Mouse (Mus musculus) intestine, postnatal 0 days (tissue): ENCODE results near the gene Agpat2. TPM values are rescaled to one million over a fixed set of nuclear protein-coding genes. Genes with fewer than 3 reads are reported as not detected.

Experiments
- ATAC-seq: fragments of 200-750 bp; cut with Nextera tagmentation; 2 replicates; pipeline ENCODE4 v1.8.0; 2017; ENCODE audit warnings: mild to moderate bottlenecking, moderate TSS enrichment, moderate library complexity
- H3K27ac ChIP-seq: fragments of 300-500 bp; sonication (generic); 2 replicates; pipeline ENCODE4 v1.5.1; 2014; ENCODE audit warnings: mild to moderate bottlenecking, low read depth, low read length, moderate library complexity
- H3K27me3 ChIP-seq: fragments of 300-500 bp; sonication (generic); replicated peaks from 2 replicates; pipeline ENCODE4 v1.6.1; 2014; ENCODE audit warnings: low read length, mixed read lengths; ENCODE audit not compliant: control insufficient read depth, insufficient read depth
- H3K36me3 ChIP-seq: fragments of 300-500 bp; sonication (generic); 2 replicates; pipeline ENCODE4 v1.6.1; 2014; ENCODE audit warnings: mild to moderate bottlenecking, moderate library complexity; ENCODE audit not compliant: control insufficient read depth, insufficient read depth
- H3K4me1 ChIP-seq: fragments of 300-500 bp; sonication (generic); replicated peaks from 2 replicates; pipeline ENCODE4 v1.6.1; 2014; ENCODE audit warnings: antibody characterized with exemption, low read length, mixed read lengths; ENCODE audit not compliant: control insufficient read depth, insufficient read depth
- H3K4me2 ChIP-seq: fragments of 300-500 bp; sonication (generic); replicated peaks from 2 replicates; pipeline ENCODE4 v1.6.1; 2014; ENCODE audit warnings: low read depth, mild to moderate bottlenecking, moderate library complexity
- H3K4me3 ChIP-seq: fragments of 300-500 bp; sonication (generic); 2 replicates; pipeline ENCODE4 v1.5.1; 2014; ENCODE audit warnings: low read depth, low read length
- H3K9ac ChIP-seq: fragments of 300-500 bp; sonication (generic); 2 replicates; pipeline ENCODE4 v1.6.1; 2014; ENCODE audit warnings: mild to moderate bottlenecking, low read depth, low read length
- H3K9me3 ChIP-seq: fragments of 300-500 bp; sonication (generic); 2 replicates; pipeline ENCODE4 v1.6.1; 2016; ENCODE audit warnings: mixed run types; ENCODE audit not compliant: control insufficient read depth
- CTCF ChIP-seq: sonication (generic); IDR thresholded peaks from 2 replicates; pipeline ENCODE4 v1.5.1; 2016; ENCODE audit warnings: low read depth, mild to moderate bottlenecking, control low read depth, antibody characterized with exemption, moderate library complexity
- WGBS: fragments of 180-500 bp; shearing (Covaris S2); extraction: QIAGEN DNeasy Blood & Tissue Kit; methylation state at CpG from one replicate; pipeline ENCODE4 v1.1.7; 2014; 5-methylcytosine and 5-hydroxymethylcytosine counted together
- polyA plus RNA-seq: library from polyadenylated mRNA; unstranded; fragments of >200 nt; fragmentation: Nextera tagmentation; extraction: Ambion mirVana; gene quantifications from 2 replicates; pipeline ENCODE4 v1.2.1, GENCODE M21; 2015

The Agpat2 gene
- polyA plus RNA-seq, 1 experiment from 2014 or later, result 128 TPM

DNA sequence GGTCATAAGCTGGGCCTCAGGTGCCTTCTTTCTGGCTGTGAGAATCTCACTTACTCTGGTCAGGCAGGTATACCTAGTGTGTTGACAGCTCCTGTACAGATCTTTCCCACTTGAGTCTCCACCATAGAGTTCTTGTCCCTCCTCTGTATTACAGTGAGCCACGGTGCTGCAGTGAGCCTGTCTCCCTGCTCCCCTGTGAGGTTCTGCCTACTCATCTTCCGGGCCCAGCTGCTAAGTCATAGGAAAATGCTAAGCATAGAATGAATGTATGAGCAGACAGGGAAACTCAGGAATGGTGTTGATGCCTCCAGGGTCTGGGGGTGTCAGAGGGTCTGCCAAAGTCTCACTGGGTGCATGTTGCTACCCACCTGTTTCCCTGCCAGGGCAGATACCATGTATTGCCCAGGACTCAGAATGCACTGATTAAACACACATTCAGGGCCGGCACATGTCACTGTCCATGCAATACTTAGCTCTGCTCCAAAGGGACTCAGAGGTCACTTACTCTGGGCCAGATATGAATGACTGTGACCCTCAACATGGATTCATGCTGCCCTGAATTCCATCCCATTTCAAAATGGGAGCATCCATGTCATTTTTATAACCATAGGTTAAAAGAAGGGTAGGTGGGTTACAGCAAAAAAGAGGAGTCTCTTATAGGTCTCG is 11.4 kb upstream of the Agpat2 start:
- ATAC-seq, result no peak
- no peak for TF ChIP-seq CTCF
- Histone ChIP-seq H3K4me1 (no peaks in the 10 kb centered on the region), H3K27me3 (no peaks in the 10 kb centered on the region), H3K4me3 (no peak overlapping the region), H3K4me2 (no peak overlapping the region), H3K27ac (no peak overlapping the region), H3K36me3 (no peaks in the 10 kb centered on the region), H3K9me3 (no peaks in the 10 kb centered on the region), H3K9ac (no peak overlapping the region)
- 76% methylated on average over 4 of the region's 4 CpGs for WGBS

GRCm38 (mm10) chr2:26614903-26615302 is 10.7 kb upstream of the Agpat2 start:
- TF ChIP-seq CTCF, result no peak
- Histone ChIP-seq H3K36me3 (no peaks in the 10 kb centered on the region), H3K4me3 (no peak overlapping the region), H3K4me1 (peaks cover 4% of the 10 kb centered on the region; the same call in 1 of the 2 replicates), H3K27me3 (no peaks in the 10 kb centered on the region), H3K9ac (no peak overlapping the region), H3K27ac (no peak overlapping the region), H3K4me2 (no peak overlapping the region), H3K9me3 (no peaks in the 10 kb centered on the region)
- 71% methylated on average over 5 of the region's 5 CpGs for WGBS
- no peak for ATAC-seq

DNA sequence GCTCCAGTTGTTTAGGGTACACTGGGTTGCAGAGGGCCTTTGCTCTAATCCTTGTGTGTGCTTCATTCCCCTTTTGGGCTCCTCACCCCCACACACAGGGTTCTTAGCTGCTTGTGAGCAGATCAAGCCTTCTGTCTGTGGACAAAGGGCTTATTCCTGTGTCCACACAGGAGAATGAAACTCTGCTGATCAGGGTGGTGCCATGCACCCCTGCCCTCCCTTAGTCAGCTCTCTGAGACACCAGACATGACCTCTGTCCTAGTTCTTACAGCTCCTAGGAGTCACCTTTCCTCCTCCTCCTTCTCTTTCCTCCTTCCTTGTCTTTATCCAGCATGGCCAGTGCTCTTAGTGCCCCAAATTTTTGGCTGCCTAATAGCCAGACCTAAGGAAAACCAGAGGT is 7.7 kb upstream of the Agpat2 start:
- peak overlapping the region; percentile 71 for H3K27ac ChIP-seq
- H3K4me3 ChIP-seq, result no peak overlapping the region
- H3K36me3 ChIP-seq, result no peaks in the 10 kb centered on the region
- no peaks in the 10 kb centered on the region for H3K9me3 ChIP-seq
- ATAC-seq, result no peak
- no peak for TF ChIP-seq CTCF
- no peak overlapping the region for H3K9ac ChIP-seq
- no peak overlapping the region for H3K4me2 ChIP-seq
- no peaks in the 10 kb centered on the region for H3K27me3 ChIP-seq
- peaks cover 6% of the 10 kb centered on the region; the same call in 1 of the 2 replicates for H3K4me1 ChIP-seq

DNA sequence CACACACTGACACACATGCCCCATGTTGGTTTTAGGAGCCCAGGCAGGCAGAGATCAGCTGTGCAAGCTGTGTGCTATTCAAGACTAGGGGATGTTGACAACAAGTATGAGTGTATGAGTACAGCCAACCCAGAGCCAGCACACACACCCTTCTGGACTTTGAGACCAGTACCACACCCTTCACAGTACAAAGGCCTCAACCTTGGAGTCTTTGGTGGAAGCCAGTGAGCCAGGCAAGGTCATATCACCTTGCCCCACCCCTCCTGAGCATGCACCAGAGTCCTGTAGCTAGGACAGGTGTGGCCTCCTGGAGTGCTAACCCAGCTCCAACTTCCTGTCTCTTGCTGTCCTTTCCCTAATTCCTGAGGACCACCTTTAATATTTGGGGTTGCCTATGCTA is 6.8 kb upstream of the Agpat2 start:
- H3K4me1 ChIP-seq, result peaks cover 6% of the 10 kb centered on the region; the same call in 1 of the 2 replicates
- H3K4me2 ChIP-seq, result no peak overlapping the region
- H3K4me3 ChIP-seq, result no peak overlapping the region
- peak overlapping the region; percentile 71 for H3K27ac ChIP-seq
- no peaks in the 10 kb centered on the region for H3K27me3 ChIP-seq
- no peaks in the 10 kb centered on the region for H3K9me3 ChIP-seq
- H3K36me3 ChIP-seq, result no peaks in the 10 kb centered on the region
- no peak for TF ChIP-seq CTCF
- H3K9ac ChIP-seq, result no peak overlapping the region
- ATAC-seq, result peak; percentile 92

- no peak for TF ChIP-seq CTCF
- H3K36me3 ChIP-seq, result no peaks in the 10 kb centered on the region
- H3K9me3 ChIP-seq, result no peaks in the 10 kb centered on the region
- 84% methylated on average over 3 of the region's 3 CpGs for WGBS
- peaks cover 6% of the 10 kb centered on the region; the same call in 1 of the 2 replicates for H3K4me1 ChIP-seq
- H3K27me3 ChIP-seq, result no peaks in the 10 kb centered on the region
- H3K4me2 ChIP-seq, result no peak overlapping the region
- no peak overlapping the region for H3K9ac ChIP-seq
- ATAC-seq, result 0 out of 2 replicates have a peak, but pooled peaks have one; percentile 1
- no peak overlapping the region for H3K4me3 ChIP-seq
- peak overlapping the region; percentile 46 for H3K27ac ChIP-seq
These were observed 6.3 kb upstream of the Agpat2 start for GRCm38 (mm10) chr2:26610526-26610925.

DNA sequence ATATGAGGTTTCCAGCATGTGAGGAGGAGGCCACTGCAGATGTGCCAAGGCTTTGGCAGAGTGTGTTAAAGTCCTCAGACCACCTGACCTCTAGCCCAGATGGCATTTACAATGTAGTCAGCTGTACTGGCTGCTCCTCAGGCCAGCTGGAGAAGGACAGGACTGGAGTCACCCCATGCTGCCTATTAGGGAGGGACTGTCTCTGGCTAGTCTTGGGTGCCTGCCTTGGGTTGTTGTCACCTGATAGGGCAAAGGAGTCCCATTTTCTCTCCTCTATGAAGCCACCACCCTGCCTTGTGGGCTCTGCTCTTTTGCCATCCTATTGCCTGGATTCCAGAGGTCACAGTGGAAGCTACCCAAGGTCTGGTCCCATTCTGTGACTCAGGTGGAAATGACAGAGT is 5.0 kb upstream of the Agpat2 start:
- H3K4me2 ChIP-seq, result no peak overlapping the region
- H3K36me3 ChIP-seq, result no peaks in the 10 kb centered on the region
- H3K27me3 ChIP-seq, result no peaks in the 10 kb centered on the region
- H3K9ac ChIP-seq, result no peak overlapping the region; the same call in 1 of the 2 replicates
- ATAC-seq, result no peak
- H3K9me3 ChIP-seq, result no peaks in the 10 kb centered on the region
- H3K4me1 ChIP-seq, result peaks cover 6% of the 10 kb centered on the region; the same call in 1 of the 2 replicates
- TF ChIP-seq CTCF, result no peak
- H3K4me3 ChIP-seq, result no peak overlapping the region
- peak overlapping the region; percentile 21; the same call in 1 of the 2 replicates for H3K27ac ChIP-seq
